In the genomic region with DNA sequence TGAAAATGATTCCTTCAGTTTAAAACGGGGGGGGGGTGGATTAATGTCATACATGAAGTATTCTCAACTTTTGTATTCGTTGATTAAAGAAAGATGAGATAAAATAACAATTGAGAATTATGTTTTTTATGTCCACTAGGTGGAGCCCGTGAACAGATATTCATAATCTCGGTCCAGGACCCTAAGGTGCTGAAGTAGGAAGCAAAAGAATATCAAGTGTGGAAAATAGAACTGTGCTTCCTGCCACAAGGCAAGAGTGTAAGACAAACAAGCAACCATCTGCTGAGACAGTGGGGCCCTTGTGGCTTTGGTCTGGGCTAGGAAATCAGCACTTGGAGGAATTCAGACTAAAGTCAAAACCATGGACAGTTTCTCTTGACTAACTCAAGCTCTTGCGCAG, we compare ENCODE assay signal across 8 mouse cellular contexts. TPM values are rescaled to one million over a fixed set of nuclear protein-coding genes. Genes with fewer than 3 reads are reported as not detected.
DNase-seq lines count a peak whose midpoint lies in the region; ATAC-seq and TF ChIP-seq lines count a peak whose summit lies in the region.

No protein-coding gene starts in this region.

- no peak overlapping the region for H3K4me2 ChIP-seq in hindbrain, postnatal 0 days (ENCODE audit: low read depth, low read length)

- H3K9ac ChIP-seq in hindbrain, postnatal 0 days (replicated peaks; ENCODE audit: low read length) = no peak overlapping the region

- WGBS in hindbrain, postnatal 0 days = 30% methylated on average over 5 of the region's 5 CpGs
- 36% methylated on average over 5 of the region's 5 CpGs for WGBS in hindbrain, embryonic 10.5 days
- 32% methylated on average over 5 of the region's 5 CpGs for WGBS in heart, embryonic 10.5 days

- no peaks in the 10 kb centered on the region for H3K36me3 ChIP-seq in hindbrain, postnatal 0 days (ENCODE audit: insufficient read depth, low read length)
- no peaks in the 10 kb centered on the region for H3K36me3 ChIP-seq in hindbrain, embryonic 10.5 days
- no peaks in the 10 kb centered on the region for H3K36me3 ChIP-seq in splenic B cell, adult 2 months (ENCODE audit: control insufficient read depth, insufficient read depth, low read length, poor library complexity, severe bottlenecking)
- H3K36me3 ChIP-seq in heart, embryonic 10.5 days = no peaks in the 10 kb centered on the region

- H3K27me3 ChIP-seq in hindbrain, postnatal 0 days (ENCODE audit: insufficient read depth, low read length) = no peaks in the 10 kb centered on the region
- H3K27me3 ChIP-seq in hindbrain, embryonic 10.5 days (ENCODE audit: insufficient read depth, poor library complexity, severe bottlenecking) = no peaks in the 10 kb centered on the region
- H3K27me3 ChIP-seq in splenic B cell, adult 2 months (ENCODE audit: control insufficient read depth, insufficient read depth, low read length, poor library complexity, severe bottlenecking) = no peaks in the 10 kb centered on the region
- H3K27me3 ChIP-seq in heart, embryonic 10.5 days (ENCODE audit: insufficient read depth, poor library complexity, severe bottlenecking) = no peaks in the 10 kb centered on the region

- TF ChIP-seq CTCF in hindbrain, postnatal 0 days (IDR thresholded peaks at IDR 0.05; ENCODE audit: low read depth) = peak; percentile 68

- DNase-seq in hindbrain, postnatal 0 days (ENCODE audit: low spot score) = peak; percentile 69
- DNase-seq in hindbrain, embryonic 10.5 days (ENCODE audit: low spot score) = no peak
- DNase-seq in thymus, postnatal 14 days = peak; percentile 8
- no peak for DNase-seq in thymus, postnatal 4 days
- peak; percentile 59 for DNase-seq in embryo, embryonic 10.5 days (ENCODE audit: low spot score)
- DNase-seq in splenic B cell, adult 2 months (ENCODE audit: low read depth, low spot score) = peak; percentile 53
- DNase-seq in T-cell, adult 2 months (ENCODE audit: low spot score) = no peak
- no peak for DNase-seq in heart, embryonic 10.5 days (ENCODE audit: low spot score)

- no peaks in the 10 kb centered on the region for H3K9me3 ChIP-seq in hindbrain, postnatal 0 days (ENCODE audit: low read length)
- H3K9me3 ChIP-seq in hindbrain, embryonic 10.5 days = no peaks in the 10 kb centered on the region
- H3K9me3 ChIP-seq in heart, embryonic 10.5 days = no peaks in the 10 kb centered on the region

- H3K27ac ChIP-seq in hindbrain, postnatal 0 days = no peak overlapping the region
- H3K27ac ChIP-seq in hindbrain, embryonic 10.5 days = no peak overlapping the region
- H3K27ac ChIP-seq in heart, embryonic 10.5 days = no peak overlapping the region

- ATAC-seq in hindbrain, postnatal 0 days = 0 out of 2 replicates have a peak, but pooled peaks have one; percentile 29

- H3K4me1 ChIP-seq in hindbrain, postnatal 0 days (ENCODE audit: insufficient read depth, low read length) = no peaks in the 10 kb centered on the region
- no peaks in the 10 kb centered on the region for H3K4me1 ChIP-seq in hindbrain, embryonic 10.5 days (replicated peaks)
- no peaks in the 10 kb centered on the region for H3K4me1 ChIP-seq in heart, embryonic 10.5 days

- H3K4me3 ChIP-seq in hindbrain, postnatal 0 days (ENCODE audit: low read length) = no peak overlapping the region
- H3K4me3 ChIP-seq in hindbrain, embryonic 10.5 days = no peak overlapping the region
- no peak overlapping the region for H3K4me3 ChIP-seq in heart, embryonic 10.5 days

RNA-seq across cellular contexts. Expression of gene Kap, which starts 50.9 kb away (rescaled TPM):
- not detected in 2 replicates for total RNA-seq in hindbrain, postnatal 0 days (2014; rRNA removed)
- polyA plus RNA-seq in hindbrain, postnatal 0 days (2015; fragmentation: Nextera tagmentation; extraction: Ambion mirVana) = not detected in 2 replicates
- not detected in 2 replicates for polyA plus RNA-seq in hindbrain, embryonic 10.5 days (2016; fragmentation: Nextera tagmentation; extraction: Ambion mirVana)
- polyA plus RNA-seq in heart, embryonic 10.5 days (2016; fragmentation: Nextera tagmentation; extraction: Ambion mirVana) = not detected in 2 replicates

Comparison
In these comparisons a context has a peak if more than half of its experiments do, and no peak if none do; other contexts are left out.
1. DNase-seq: peak in hindbrain, postnatal 0 days (single experiment), thymus, postnatal 14 days (single experiment), embryo, embryonic 10.5 days (single experiment) and splenic B cell, adult 2 months (single experiment); none in hindbrain, embryonic 10.5 days (single experiment), thymus, postnatal 4 days (single experiment), T-cell, adult 2 months (single experiment) and heart, embryonic 10.5 days (single experiment).